Mouse (Mus musculus) ES-Bruce4 (cell line): ENCODE data around the gene Osbpl11.

Experiments
- CTCF ChIP-seq: IDR thresholded peaks from one replicate; pipeline ENCODE4 v1.8.1; 2011; ENCODE audit warnings: low read depth, low read length
- EP300 ChIP-seq: IDR thresholded peaks from 2 replicates; pipeline ENCODE4 v1.6.1; 2011; ENCODE audit warnings: low read depth, low read length; ENCODE audit not compliant: insufficient read depth

DNA sequence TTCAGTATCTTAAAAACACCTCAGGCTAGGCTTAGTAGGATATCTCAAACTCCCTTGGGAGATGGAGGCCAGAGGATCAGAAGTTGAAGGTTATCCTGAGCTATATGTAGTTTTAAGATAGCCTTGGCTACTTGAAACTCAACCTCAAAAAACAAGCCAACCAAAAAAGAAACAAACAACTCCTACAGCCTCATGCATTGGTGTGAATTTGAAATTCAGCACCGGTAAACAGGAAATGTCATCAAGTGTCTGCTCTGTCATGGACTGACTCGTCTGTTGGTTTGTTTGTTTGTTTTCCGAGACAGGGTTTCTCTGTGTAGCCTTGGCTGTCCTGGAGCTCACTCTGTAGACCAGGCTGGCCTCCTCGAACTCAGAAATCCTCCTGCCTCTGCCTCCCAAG, 87.0 kb downstream of the Osbpl11 start:
- TF ChIP-seq CTCF (no peak), EP300 (no peak)
